Mouse (Mus musculus) spleen, adult 2 months (tissue): ENCODE measurements around the gene Acaca. TPM values are rescaled to one million over a fixed set of nuclear protein-coding genes. Genes with fewer than 3 reads are reported as not detected.

Source experiments
- DNase-seq, 2 experiments: peaks; one replicate each; pipeline versions ENCODE4 v3.0.0 to v3.0.0-alpha.2; 2012 to 2021; ENCODE audit warnings: low spot score in 2 of 2, low read depth in 1 of 2
- H3K27ac ChIP-seq: fragments of 200-500 bp; 2 replicates; pipeline ENCODE4 v1.5.1; 2012; ENCODE audit warnings: low read length, inconsistent platforms; ENCODE audit not compliant: insufficient read depth
- H3K27me3 ChIP-seq: fragments of 200-500 bp; 2 replicates; pipeline ENCODE4 v1.6.1; 2012; ENCODE audit warnings: mild to moderate bottlenecking, moderate library complexity, low read length, inconsistent platforms; ENCODE audit not compliant: control insufficient read depth, insufficient read depth
- H3K36me3 ChIP-seq: fragments of 200-500 bp; 2 replicates; pipeline ENCODE4 v1.6.1; 2012; ENCODE audit warnings: mild to moderate bottlenecking, low read length, inconsistent platforms; ENCODE audit not compliant: control insufficient read depth, insufficient read depth
- H3K4me1 ChIP-seq: fragments of 200-500 bp; 2 replicates; pipeline ENCODE4 v1.6.1; 2011; ENCODE audit warnings: inconsistent platforms; ENCODE audit not compliant: control insufficient read depth, insufficient read depth, insufficient read length
- H3K4me3 ChIP-seq: fragments of 200-500 bp; 2 replicates; pipeline ENCODE4 v1.5.1; 2011; ENCODE audit warnings: mild to moderate bottlenecking, inconsistent platforms; ENCODE audit not compliant: insufficient read depth, insufficient read length; ENCODE audit errors: extremely low read depth
- CTCF ChIP-seq: fragments of 200-500 bp; IDR thresholded peaks from 2 replicates; pipeline ENCODE4 v1.5.1; 2011; ENCODE audit warnings: mild to moderate bottlenecking, inconsistent platforms; ENCODE audit not compliant: insufficient read depth, insufficient read length, insufficient replicate concordance; ENCODE audit errors: extremely low read depth
- POLR2A ChIP-seq: fragments of 200-500 bp; IDR thresholded peaks from 2 replicates; pipeline ENCODE4 v1.6.1; 2011; ENCODE audit warnings: low read depth, low read length, inconsistent platforms
- WGBS: fragments of 180-500 bp; shearing (Covaris S2); methylation state at CpG from one replicate; pipeline ENCODE4 v1.1.7; 2018; 5-methylcytosine and 5-hydroxymethylcytosine counted together
- polyA plus RNA-seq: library from polyadenylated mRNA; depleted of rRNA; stranded (reverse); fragments of >200 nt; gene quantifications from 2 replicates; pipeline ENCODE4 v1.2.3, GENCODE M21; 2012

Acaca gene
- polyA plus RNA-seq, 1 experiment = 3.9 TPM

GRCm38 (mm10) chr11:84218951-84219350, 89.5 kb downstream of the Acaca start:
- WGBS = 92% methylated on average over 4 of the region's 4 CpGs
- 0 out of 2 replicates have a peak, but pooled peaks cover 1% of the 10 kb centered on the region for H3K36me3 ChIP-seq
- H3K4me1 ChIP-seq = no peaks in the 10 kb centered on the region
- DNase-seq = no peak
- H3K4me3 ChIP-seq = no peak overlapping the region
- H3K27me3 ChIP-seq = no peaks in the 10 kb centered on the region
- TF ChIP-seq POLR2A = no peak
- no peak for TF ChIP-seq CTCF
- no peak overlapping the region for H3K27ac ChIP-seq

DNA sequence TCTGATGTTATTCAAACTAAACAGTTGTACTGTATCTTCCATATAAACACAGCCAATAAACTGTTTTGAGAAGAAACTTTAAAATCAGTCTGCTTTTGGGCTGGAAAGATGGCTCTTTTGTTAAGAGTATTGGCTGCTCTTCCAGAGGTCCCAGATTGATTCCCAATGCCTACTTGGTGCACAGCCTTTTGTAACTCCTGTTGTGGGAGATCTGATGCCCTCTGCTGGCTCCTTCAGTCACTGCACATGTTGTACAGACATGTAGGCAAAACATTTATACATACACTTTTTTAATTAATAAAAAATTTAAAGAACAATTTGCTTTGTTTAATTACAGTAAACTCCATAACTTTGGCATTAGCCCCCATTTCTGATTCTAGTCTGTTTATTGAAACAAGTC, 114.1 kb downstream of the Acaca start:
- DNase-seq = peak; percentile 15 to 51
- Histone ChIP-seq H3K4me3 (no peak overlapping the region), H3K27ac (no peak overlapping the region), H3K36me3 (0 out of 2 replicates have a peak, but pooled peaks cover 1% of the 10 kb centered on the region), H3K4me1 (no peaks in the 10 kb centered on the region), H3K27me3 (no peaks in the 10 kb centered on the region)
- peak; percentile 36; the same call in 1 of the 2 replicates for TF ChIP-seq CTCF
- no peak for TF ChIP-seq POLR2A

GRCm38 (mm10) chr11:84247370-84247769, 117.9 kb downstream of the Acaca start:
- 88% methylated on average over 1 of the region's 1 CpGs for WGBS
- Histone ChIP-seq H3K36me3 (peaks cover 4% of the 10 kb centered on the region), H3K4me1 (no peaks in the 10 kb centered on the region), H3K4me3 (no peak overlapping the region), H3K27me3 (no peaks in the 10 kb centered on the region), H3K27ac (no peak overlapping the region)
- DNase-seq = no peak
- TF ChIP-seq CTCF (no peak), POLR2A (no peak)

DNA sequence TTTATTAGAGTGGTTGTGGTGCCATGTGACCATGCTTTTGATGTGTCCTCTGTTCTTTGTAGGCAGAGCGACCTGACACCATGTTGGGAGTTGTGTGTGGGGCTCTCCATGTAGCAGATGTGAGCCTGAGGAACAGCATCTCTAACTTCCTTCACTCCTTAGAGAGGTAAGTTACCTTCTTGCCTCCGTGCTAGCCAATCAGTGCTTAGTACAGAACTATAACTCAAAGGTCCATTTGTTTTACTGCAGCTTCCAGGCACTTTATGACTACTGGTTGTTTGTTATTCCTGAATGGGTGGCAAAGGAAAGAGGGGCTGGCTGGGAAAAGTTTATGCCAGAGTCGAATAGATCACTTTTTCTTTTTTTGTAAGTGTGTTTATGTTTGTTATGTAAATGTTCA, 121.7 kb downstream of the Acaca start:
- Histone ChIP-seq H3K27ac (no peak overlapping the region), H3K4me3 (no peak overlapping the region), H3K36me3 (peaks cover 3% of the 10 kb centered on the region), H3K27me3 (no peaks in the 10 kb centered on the region), H3K4me1 (no peaks in the 10 kb centered on the region)
- TF ChIP-seq CTCF (no peak), POLR2A (no peak)
- 91% methylated on average over 3 of the region's 3 CpGs for WGBS
- DNase-seq = no peak

DNA sequence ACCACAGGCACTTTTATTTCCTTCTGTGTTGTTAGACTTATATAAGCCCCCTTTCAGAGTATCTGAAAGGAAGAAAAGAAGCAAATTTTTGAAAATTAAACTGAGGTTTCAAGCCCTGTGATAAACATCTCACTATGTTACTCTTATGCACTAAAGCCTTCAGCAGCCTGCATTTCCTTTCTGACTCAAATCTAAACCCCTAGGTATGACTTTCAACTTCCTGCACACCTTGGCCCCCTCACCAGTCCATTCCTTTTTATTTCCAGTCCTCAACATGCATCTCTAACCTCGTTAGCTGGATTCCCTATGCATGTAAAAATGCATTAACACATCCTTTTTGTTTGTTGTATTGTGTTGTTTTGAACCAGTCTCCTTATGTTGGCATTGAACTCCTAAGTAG, 123.0 kb downstream of the Acaca start:
- TF ChIP-seq POLR2A (no peak), CTCF (no peak)

GRCm38 (mm10) chr11:84255879-84256278, 126.4 kb downstream of the Acaca start:
- DNase-seq = no peak
- no peak overlapping the region for H3K27ac ChIP-seq
- peaks cover 3% of the 10 kb centered on the region for H3K36me3 ChIP-seq
- H3K27me3 ChIP-seq = no peaks in the 10 kb centered on the region
- H3K4me3 ChIP-seq = no peak overlapping the region
- WGBS = 80% methylated on average over 4 of the region's 4 CpGs
- no peak for TF ChIP-seq CTCF
- no peak for TF ChIP-seq POLR2A
- H3K4me1 ChIP-seq = no peaks in the 10 kb centered on the region

More for the DNA sequence above, 123.0 kb downstream of the Acaca start:
- Histone ChIP-seq H3K27me3 (no peaks in the 10 kb centered on the region), H3K4me3 (no peak overlapping the region), H3K27ac (no peak overlapping the region), H3K36me3 (peaks cover 3% of the 10 kb centered on the region), H3K4me1 (no peaks in the 10 kb centered on the region)
- DNase-seq = no peak
- 84% methylated on average over 1 of the region's 1 CpGs for WGBS

DNA sequence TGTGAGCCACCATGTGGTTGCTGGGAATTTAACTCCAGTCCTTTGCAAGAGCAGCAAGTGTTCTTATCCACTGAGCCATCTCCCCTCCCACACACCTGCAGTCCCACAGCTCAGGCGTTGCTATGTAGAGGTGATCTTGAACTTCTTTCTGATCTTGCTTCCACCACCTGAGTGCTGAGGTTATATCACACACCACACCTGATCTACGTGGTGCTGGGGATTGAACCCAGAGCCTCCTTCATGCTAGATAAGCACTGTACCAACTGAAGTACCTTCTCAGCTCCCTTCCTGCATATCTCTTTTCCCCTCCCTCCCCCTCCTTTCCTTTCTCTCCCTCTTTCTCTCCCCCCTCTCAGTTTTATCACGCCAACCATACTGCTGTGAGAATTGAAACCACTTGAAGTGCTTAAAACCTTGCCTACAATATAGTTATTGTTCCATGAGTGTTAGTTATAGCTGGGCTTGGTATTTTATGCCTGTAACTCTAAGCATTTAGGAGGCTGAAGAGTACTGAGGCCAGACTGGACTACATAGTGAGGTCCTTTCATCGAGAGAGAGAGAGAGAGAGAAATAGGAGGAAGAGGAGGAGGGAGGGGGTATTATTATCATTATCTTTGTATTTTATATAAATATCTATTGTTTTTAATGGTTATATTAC, 128.7 kb downstream of the Acaca start:
- no peak for DNase-seq
- H3K4me1 ChIP-seq = no peaks in the 10 kb centered on the region
- H3K36me3 ChIP-seq = peaks cover 4% of the 10 kb centered on the region; the same call in 1 of the 2 replicates
- TF ChIP-seq POLR2A = no peak
- no peak for TF ChIP-seq CTCF
- H3K27ac ChIP-seq = no peak overlapping the region
- no peak overlapping the region for H3K4me3 ChIP-seq
- H3K27me3 ChIP-seq = no peaks in the 10 kb centered on the region
- 83% methylated on average over 4 of the region's 4 CpGs for WGBS
